Mouse (Mus musculus) MEL (cell line): ENCODE data around the gene Mcu. TPM values are rescaled to one million over a fixed set of nuclear protein-coding genes. Genes with fewer than 3 reads are reported as not detected.

ENCODE experiments used
- DNase-seq: peaks from one replicate; pipeline ENCODE4 v3.0.0; 2011; ENCODE audit warnings: low read depth, low spot score
- H3K27ac ChIP-seq: 2 replicates; pipeline ENCODE4 v1.5.1; 2012; ENCODE audit warnings: low read depth, mild to moderate bottlenecking, control low read depth, low read length, moderate library complexity; ENCODE audit not compliant: control insufficient read depth
- H3K27me3 ChIP-seq, 2 experiments: fragments of 150-350 bp in 1 of 2; sonication (generic) in 1 of 2; 2 replicates each; pipeline ENCODE4 v1.6.1; 2012; ENCODE audit warnings: low read length in 2 of 2, mild to moderate bottlenecking in 2 of 2, improper control_type of control experiment in 1 of 2, moderate library complexity in 1 of 2; ENCODE audit not compliant: insufficient read depth in 2 of 2, control insufficient read depth in 1 of 2
- H3K36me3 ChIP-seq, 2 experiments: 2 replicates each; pipeline ENCODE4 v1.6.1; 2012 to 2014; ENCODE audit warnings: low read length in 2 of 2, improper control_type of control experiment in 1 of 2, inconsistent platforms in 1 of 2, mild to moderate bottlenecking in 1 of 2; ENCODE audit not compliant: insufficient read depth in 2 of 2, control insufficient read depth in 1 of 2
- H3K4me1 ChIP-seq, 2 experiments: fragments of 150-350 bp in 1 of 2; sonication (generic) in 1 of 2; 2 replicates each; pipeline ENCODE4 v1.6.1; 2012; ENCODE audit warnings: low read length in 2 of 2, improper control_type of control experiment in 1 of 2, mild to moderate bottlenecking in 1 of 2; ENCODE audit not compliant: insufficient read depth in 2 of 2, control insufficient read depth in 1 of 2
- H3K4me3 ChIP-seq, 2 experiments: fragments of 150-350 bp in 1 of 2; sonication (generic) in 1 of 2; 2 replicates each; pipeline ENCODE4 v1.5.1; 2012; ENCODE audit warnings: low read depth in 2 of 2, low read length in 2 of 2, mild to moderate bottlenecking in 2 of 2, moderate library complexity in 2 of 2, control low read depth in 1 of 2, improper control_type of control experiment in 1 of 2; ENCODE audit not compliant: control insufficient read depth in 1 of 2, insufficient read depth in 1 of 2
- H3K79me2 ChIP-seq: 2 replicates; pipeline ENCODE4 v1.6.1; 2012; ENCODE audit warnings: mild to moderate bottlenecking, low read length, moderate library complexity; ENCODE audit not compliant: control insufficient read depth, poor library complexity, insufficient read depth
- H3K9ac ChIP-seq: 2 replicates; pipeline ENCODE4 v1.6.1; 2012; ENCODE audit warnings: low read depth, mild to moderate bottlenecking, control low read depth, low read length, moderate library complexity; ENCODE audit not compliant: control insufficient read depth, poor library complexity, severe bottlenecking
- H3K9me3 ChIP-seq: fragments of 150-350 bp; sonication (generic); replicated peaks from 2 replicates; pipeline ENCODE4 v1.6.1; 2012; ENCODE audit warnings: mild to moderate bottlenecking, low read length, improper control_type of control experiment, moderate library complexity; ENCODE audit not compliant: insufficient read depth
- BHLHE40 ChIP-seq: IDR thresholded peaks from 2 replicates; pipeline ENCODE4 v1.6.1; 2012; ENCODE audit warnings: low read depth, mild to moderate bottlenecking, inconsistent platforms, low read length, improper control_type of control experiment, borderline replicate concordance
- CHD2 ChIP-seq: IDR thresholded peaks from 2 replicates; pipeline ENCODE4 v1.6.1; 2011; ENCODE audit warnings: low read length, improper control_type of control experiment
- E2F4 ChIP-seq: IDR thresholded peaks from 2 replicates; pipeline ENCODE4 v1.6.1; 2011; ENCODE audit warnings: low read depth, low read length, improper control_type of control experiment, borderline replicate concordance
- ELF1 ChIP-seq: IDR thresholded peaks from 2 replicates; pipeline ENCODE4 v1.6.1; 2014; ENCODE audit warnings: low read depth, mild to moderate bottlenecking, inconsistent platforms, low read length, improper control_type of control experiment, moderate library complexity
- GABPA ChIP-seq: IDR thresholded peaks from 2 replicates; pipeline ENCODE4 v1.6.1; 2012; ENCODE audit warnings: low read depth, mild to moderate bottlenecking, inconsistent platforms, low read length, improper control_type of control experiment, moderate library complexity
- RAD21 ChIP-seq: IDR thresholded peaks from 2 replicates; pipeline ENCODE4 v1.6.1; 2011; ENCODE audit warnings: mild to moderate bottlenecking, low read depth, low read length, improper control_type of control experiment
- RCOR1 ChIP-seq: IDR thresholded peaks from 2 replicates; pipeline ENCODE4 v1.6.1; 2012; ENCODE audit warnings: low read depth, mild to moderate bottlenecking, inconsistent platforms, low read length, improper control_type of control experiment
- TBP ChIP-seq: IDR thresholded peaks from 2 replicates; pipeline ENCODE4 v1.8.0; 2011; ENCODE audit warnings: low read depth, low read length, improper control_type of control experiment
- UBTF ChIP-seq: IDR thresholded peaks from 2 replicates; pipeline ENCODE4 v1.6.1; 2012; ENCODE audit warnings: low read depth, mild to moderate bottlenecking, inconsistent platforms, low read length, improper control_type of control experiment, moderate library complexity, borderline replicate concordance; ENCODE audit not compliant: insufficient read depth
- USF2 ChIP-seq, 2 experiments: IDR thresholded peaks; 2 replicates each; pipeline ENCODE4 v1.6.1; 2011 to 2012; ENCODE audit warnings: improper control_type of control experiment in 2 of 2, low read length in 2 of 2, borderline replicate concordance in 1 of 2, inconsistent platforms in 1 of 2, low read depth in 1 of 2, mild to moderate bottlenecking in 1 of 2; ENCODE audit not compliant: insufficient read depth in 1 of 2
- ZC3H11A ChIP-seq: IDR thresholded peaks from 2 replicates; pipeline ENCODE4 v1.6.1; 2012; ENCODE audit warnings: low read depth, mild to moderate bottlenecking, inconsistent platforms, low read length, improper control_type of control experiment
- polyA plus RNA-seq, 2 experiments: library from polyadenylated mRNA; stranded (reverse) in 1 of 2; unstranded in 1 of 2; fragments of >175 nt in 1 of 2; fragments of >200 nt in 1 of 2; gene quantifications; 2 replicates each; pipeline versions ENCODE4 v1.2.1 to v1.2.4; 2012; ENCODE audit warnings: low replicate concordance in 2 of 2, low read depth in 1 of 2; ENCODE audit not compliant: insufficient read length in 2 of 2, insufficient read depth in 1 of 2, missing spikeins in 1 of 2
- total RNA-seq: library from RNA; depleted of rRNA; stranded (reverse); fragments of 300-350 nt; gene quantifications from 2 replicates; pipeline ENCODE4 v1.2.3, GENCODE M21; 2012

Mcu gene
- total and polyA plus RNA-seq, 3 experiments, result 7.7 to 9.4 TPM; not detected in 1

DNA sequence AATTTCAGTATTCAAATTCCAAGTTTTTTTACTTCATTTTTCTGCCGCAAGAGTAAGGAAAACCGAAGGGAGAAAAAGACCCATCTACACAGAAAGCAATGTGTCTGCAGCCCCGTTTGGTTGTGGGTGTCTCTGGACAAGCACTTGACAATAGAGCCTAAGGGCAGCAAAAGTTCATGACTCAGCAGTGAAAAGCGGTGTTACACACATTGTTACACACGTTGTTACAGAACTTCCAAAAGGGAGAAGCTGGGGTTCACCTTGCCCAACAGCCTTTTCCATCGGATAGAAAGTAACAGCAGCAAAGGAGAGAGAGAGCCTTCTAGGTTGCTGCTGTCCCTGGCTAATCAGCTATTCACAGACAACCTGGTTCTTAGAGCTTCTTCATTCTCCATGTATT lies 68.3 kb downstream of the Mcu start:
- Histone ChIP-seq H3K27me3 (no peaks in the 10 kb centered on the region), H3K4me1 (no peaks in the 10 kb centered on the region), H3K79me2 (no peaks in the 10 kb centered on the region), H3K4me3 (no peak overlapping the region), H3K36me3 (no peaks in the 10 kb centered on the region), H3K9ac (no peak overlapping the region), H3K27ac (no peak overlapping the region), H3K9me3 (no peaks in the 10 kb centered on the region)
- DNase-seq, result no peak
- TF ChIP-seq TBP (no peak), CHD2 (no peak), UBTF (no peak), ELF1 (no peak), RAD21 (no peak), ZC3H11A (no peak), RCOR1 (no peak), BHLHE40 (no peak)

DNA sequence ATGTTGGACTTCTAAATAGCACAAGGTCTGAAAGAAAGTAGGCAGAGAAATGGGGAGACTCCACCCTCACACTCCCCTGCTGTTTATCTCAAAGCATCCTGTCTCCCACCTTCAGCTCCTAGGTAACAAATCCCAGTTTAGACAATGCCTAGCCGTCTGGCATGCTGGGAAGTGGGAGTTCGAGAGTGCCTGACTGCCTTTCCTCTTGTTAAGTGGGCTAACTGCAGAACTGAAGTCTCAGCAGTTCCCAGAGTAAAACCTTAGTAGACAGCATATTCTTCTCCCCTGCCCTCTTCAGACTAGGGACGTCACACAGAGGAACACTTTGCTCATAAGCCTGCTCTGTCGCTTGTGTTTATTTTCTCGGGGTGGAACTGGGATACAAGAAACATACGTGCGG lies 69.1 kb downstream of the Mcu start:
- H3K4me3 ChIP-seq, result no peak overlapping the region
- H3K4me1 ChIP-seq, result no peaks in the 10 kb centered on the region
- DNase-seq, result no peak
- no peak overlapping the region for H3K27ac ChIP-seq
- no peaks in the 10 kb centered on the region for H3K36me3 ChIP-seq
- H3K9ac ChIP-seq, result no peak overlapping the region
- TF ChIP-seq GABPA, result no peak
- H3K27me3 ChIP-seq, result no peaks in the 10 kb centered on the region
- H3K9me3 ChIP-seq, result no peaks in the 10 kb centered on the region
- H3K79me2 ChIP-seq, result no peaks in the 10 kb centered on the region

DNA sequence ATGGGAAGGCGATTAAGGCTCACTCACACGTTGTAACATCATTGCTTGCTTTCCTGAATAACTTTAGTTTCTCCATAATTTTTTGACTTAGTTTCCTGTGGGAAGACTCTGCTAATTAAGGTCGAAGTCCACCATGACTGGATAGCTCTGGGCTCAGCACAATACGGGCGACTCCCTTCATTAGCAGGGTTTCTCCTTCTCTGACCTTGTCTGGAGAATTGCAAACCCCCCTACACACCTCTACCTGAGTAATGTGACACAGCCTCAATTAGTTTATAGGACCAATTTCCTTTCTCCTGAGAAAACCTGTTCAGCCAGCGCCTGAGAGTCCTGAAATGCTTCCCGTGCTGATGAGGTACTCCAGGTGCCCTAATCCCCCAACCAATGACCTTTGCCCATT lies 71.3 kb downstream of the Mcu start:
- H3K9ac ChIP-seq, result no peak overlapping the region
- H3K79me2 ChIP-seq, result no peaks in the 10 kb centered on the region
- no peak overlapping the region for H3K4me3 ChIP-seq
- no peaks in the 10 kb centered on the region for H3K36me3 ChIP-seq
- TF ChIP-seq E2F4, result no peak
- no peak for TF ChIP-seq USF2 (IDR thresholded peaks at IDR 0.05; ENCODE audit: borderline replicate concordance in 1 of 2, insufficient read depth in 1 of 2, low read depth in 1 of 2, low read length in 2 of 2)
- TF ChIP-seq, all 39 proteins: peak for 0
- Histone ChIP-seq H3K9me3 (no peaks in the 10 kb centered on the region), H3K27ac (no peak overlapping the region), H3K4me1 (no peaks in the 10 kb centered on the region), H3K27me3 (no peaks in the 10 kb centered on the region)
- no peak for DNase-seq
